Mouse (Mus musculus): ENCODE measurements around the gene Dnaaf1. TPM values are rescaled to one million over a fixed set of nuclear protein-coding genes. Genes with fewer than 3 reads are reported as not detected.

Dnaaf1 gene
- total RNA-seq, 2 experiments from 2014 or later: not detected

DNA sequence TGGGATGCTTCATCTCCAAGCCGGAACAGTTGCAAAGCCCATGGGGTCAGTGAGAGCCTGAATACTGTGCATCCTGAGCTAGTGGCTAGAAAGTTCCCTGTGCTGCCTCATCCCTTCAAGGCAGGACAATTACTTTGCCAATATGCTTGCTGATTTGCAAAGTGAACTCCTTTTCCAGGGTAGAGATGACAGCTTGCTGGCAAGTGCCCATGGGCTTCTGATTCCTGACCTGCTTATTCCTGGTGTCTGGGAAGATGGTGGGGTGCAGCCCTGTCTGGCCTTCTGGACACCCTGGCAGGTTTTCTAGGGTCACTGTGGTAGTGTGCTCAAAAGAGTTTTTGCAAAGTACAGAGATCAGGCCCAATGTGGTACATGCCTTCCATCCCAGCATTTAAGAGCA is 67.9 kb downstream of the Dnaaf1 start:
- ATAC-seq (replicated peaks; ENCODE audit: low FRiP score, poor library complexity, severe bottlenecking): no peak

DNA sequence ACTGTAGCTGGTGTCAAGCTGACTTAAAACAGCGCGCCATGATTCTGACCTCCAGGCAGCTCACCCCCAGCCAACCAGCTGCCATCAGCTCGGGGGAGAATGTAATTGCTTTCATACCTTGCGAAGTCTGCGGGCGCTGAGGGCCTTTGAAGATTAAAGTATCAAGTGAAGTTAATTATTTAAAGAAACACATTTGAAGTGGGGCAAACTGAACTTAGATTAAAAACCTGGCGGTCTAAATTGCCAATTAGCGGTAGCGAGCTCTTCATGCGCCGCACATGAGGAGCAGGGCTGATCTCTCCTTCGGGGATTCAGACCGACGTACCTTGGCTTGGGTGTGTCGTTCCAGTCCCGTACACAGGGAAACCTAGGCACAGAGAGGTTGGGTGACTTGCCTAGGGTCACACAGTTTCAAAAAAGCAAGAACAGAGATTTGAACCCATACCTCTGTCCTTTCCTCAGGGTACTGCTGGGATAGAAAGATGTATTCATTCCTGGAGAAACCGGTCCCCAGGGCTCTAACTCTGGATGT is 69.5 kb downstream of the Dnaaf1 start:
- no peak for ATAC-seq (replicated peaks; ENCODE audit: low FRiP score, poor library complexity, severe bottlenecking)

DNA sequence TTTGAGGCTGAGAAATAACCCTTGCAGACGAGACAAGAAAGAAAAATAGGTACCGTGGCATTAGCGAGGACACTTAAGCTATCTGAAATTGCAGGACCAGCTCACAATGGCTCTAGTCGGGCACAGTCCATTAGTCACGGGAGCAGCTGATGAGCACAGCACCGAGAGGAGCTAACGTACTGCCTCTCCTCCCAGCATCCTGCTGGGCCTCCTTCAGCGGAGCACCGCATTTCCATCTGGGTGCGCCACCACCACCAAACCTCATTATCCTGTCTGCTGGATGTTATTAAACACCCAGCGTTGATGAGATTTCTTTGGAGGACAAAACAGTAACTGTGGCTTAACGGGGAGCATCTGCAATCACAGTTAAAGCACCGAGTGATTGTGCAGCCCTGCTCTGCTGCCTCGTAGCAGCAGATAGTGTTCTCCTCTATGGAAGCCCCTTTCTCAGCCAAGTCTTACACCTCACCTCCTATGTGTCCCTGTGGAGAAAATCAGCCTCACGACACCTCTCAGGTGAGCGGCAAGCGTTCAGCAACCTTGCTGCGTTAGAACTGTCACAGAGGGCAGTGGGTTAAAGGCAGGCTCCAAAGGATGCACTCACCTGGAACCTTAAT is 70.1 kb downstream of the Dnaaf1 start:
- no peak for ATAC-seq (replicated peaks; ENCODE audit: low FRiP score, poor library complexity, severe bottlenecking)

DNA sequence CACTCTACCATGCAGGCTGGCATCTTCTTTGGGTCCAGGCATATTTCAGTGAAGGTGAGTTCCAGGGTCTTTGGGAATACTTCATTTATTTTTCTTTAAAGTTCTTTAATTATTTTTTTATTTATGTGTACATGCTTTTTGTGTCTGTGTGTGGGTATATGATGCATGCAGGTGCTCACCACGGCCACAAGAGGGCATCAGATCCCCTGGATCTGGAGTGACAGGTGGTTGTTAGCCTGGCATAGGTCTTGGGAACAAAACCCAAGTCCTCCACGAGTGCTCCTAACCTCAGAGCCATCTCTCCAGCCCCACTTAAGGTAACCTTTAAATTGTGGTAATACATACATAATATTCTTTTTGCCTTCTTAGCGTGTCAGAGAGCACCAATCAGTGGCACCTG is 71.2 kb downstream of the Dnaaf1 start:
- no peak for ATAC-seq (replicated peaks; ENCODE audit: low FRiP score, poor library complexity, severe bottlenecking)

DNA sequence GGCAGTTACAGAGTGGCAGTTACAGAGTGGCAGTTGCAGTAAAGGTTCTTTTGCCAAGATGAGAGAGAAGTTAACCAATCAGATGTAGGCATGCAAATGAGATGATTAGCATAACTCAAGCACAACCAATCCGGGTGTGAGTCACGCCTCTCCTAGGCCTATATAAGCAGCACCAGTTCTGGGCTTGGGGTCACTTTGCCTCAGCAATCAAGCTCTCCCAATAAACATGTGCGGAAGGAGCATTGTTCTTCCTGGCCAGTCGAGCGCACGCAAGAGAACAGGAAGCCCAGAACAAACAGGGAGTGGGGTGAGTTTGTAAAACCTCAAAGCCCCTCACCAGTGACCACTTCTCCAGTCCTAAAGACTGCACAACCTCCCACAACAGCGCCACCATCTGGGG is 71.8 kb downstream of the Dnaaf1 start:
- no peak for ATAC-seq (replicated peaks; ENCODE audit: low FRiP score, poor library complexity, severe bottlenecking)

Other genes with a start within 250 kb of the Dnaaf1 start
- gene Hsbp1, start 230.7 kb upstream of the Dnaaf1 start, total RNA-seq (2015; ENCODE audit: low replicate concordance): 38.9 and 42.3 TPM in 2 replicates
- gene Hsbp1, start 230.7 kb upstream of the Dnaaf1 start, total RNA-seq (2017; ENCODE audit: low replicate concordance): 15.3 and 22.3 TPM in 2 replicates
- 3.6 and 3.8 TPM in 2 replicates for gene Mlycd, start 180.4 kb upstream of the Dnaaf1 start, total RNA-seq (2015; ENCODE audit: low replicate concordance)
- gene Mlycd, start 180.4 kb upstream of the Dnaaf1 start, total RNA-seq (2017; ENCODE audit: low replicate concordance): 0.64 and 1.6 TPM in 2 replicates
- gene Osgin1, start 141.1 kb upstream of the Dnaaf1 start, total RNA-seq (2015; ENCODE audit: low replicate concordance): not detected in 2 replicates
- not detected in 2 replicates for gene Osgin1, start 141.1 kb upstream of the Dnaaf1 start, total RNA-seq (2017; ENCODE audit: low replicate concordance)
- gene Necab2, start 128.5 kb upstream of the Dnaaf1 start, total RNA-seq (2015; ENCODE audit: low replicate concordance): not detected in 2 replicates
- gene Necab2, start 128.5 kb upstream of the Dnaaf1 start, total RNA-seq (2017; ENCODE audit: low replicate concordance): not detected in 2 replicates
- gene Slc38a8, start 73.5 kb upstream of the Dnaaf1 start, total RNA-seq (2015; ENCODE audit: low replicate concordance): not detected in 2 replicates
- not detected in 2 replicates for gene Slc38a8, start 73.5 kb upstream of the Dnaaf1 start, total RNA-seq (2017; ENCODE audit: low replicate concordance)
- 30.3 and 88.4 TPM in 2 replicates for gene Mbtps1, start 16.5 kb upstream of the Dnaaf1 start, total RNA-seq (2015; ENCODE audit: low replicate concordance)
- 35.7 and 42.7 TPM in 2 replicates for gene Mbtps1, start 16.5 kb upstream of the Dnaaf1 start, total RNA-seq (2017; ENCODE audit: low replicate concordance)
- gene Hsdl1, start 52 bp upstream of the Dnaaf1 start, total RNA-seq (2015; ENCODE audit: low replicate concordance): 8.4 and 15.9 TPM in 2 replicates
- gene Hsdl1, start 52 bp upstream of the Dnaaf1 start, total RNA-seq (2017; ENCODE audit: low replicate concordance): 24.1 and 26.2 TPM in 2 replicates
- gene Taf1c, start 30.0 kb downstream of the Dnaaf1 start, total RNA-seq (2015; ENCODE audit: low replicate concordance): 2.5 and 4.3 TPM in 2 replicates
- 2.4 and 3.0 TPM in 2 replicates for gene Taf1c, start 30.0 kb downstream of the Dnaaf1 start, total RNA-seq (2017; ENCODE audit: low replicate concordance)
- gene Adad2, start 37.5 kb downstream of the Dnaaf1 start, total RNA-seq (2015; ENCODE audit: low replicate concordance): not detected in 2 replicates
- not detected in 2 replicates for gene Adad2, start 37.5 kb downstream of the Dnaaf1 start, total RNA-seq (2017; ENCODE audit: low replicate concordance)
- gene Kcng4, start 60.4 kb downstream of the Dnaaf1 start, total RNA-seq (2015; ENCODE audit: low replicate concordance): not detected in 2 replicates
- not detected in 2 replicates for gene Kcng4, start 60.4 kb downstream of the Dnaaf1 start, total RNA-seq (2017; ENCODE audit: low replicate concordance)
- gene Wfdc1, start 91.1 kb downstream of the Dnaaf1 start, total RNA-seq (2015; ENCODE audit: low replicate concordance): not detected in 2 replicates
- gene Wfdc1, start 91.1 kb downstream of the Dnaaf1 start, total RNA-seq (2017; ENCODE audit: low replicate concordance): not detected in 2 replicates
- gene Atp2c2, start 124.8 kb downstream of the Dnaaf1 start, total RNA-seq (2015; ENCODE audit: low replicate concordance): not detected in 2 replicates
- gene Atp2c2, start 124.8 kb downstream of the Dnaaf1 start, total RNA-seq (2017; ENCODE audit: low replicate concordance): not detected in 2 replicates
- 4.2 TPM in 1 of 2 replicates, not detected in the other for gene Tldc1, start 203.2 kb downstream of the Dnaaf1 start, total RNA-seq (2015; ENCODE audit: low replicate concordance)
- gene Tldc1, start 203.2 kb downstream of the Dnaaf1 start, total RNA-seq (2017; ENCODE audit: low replicate concordance): 0.51 TPM in 1 of 2 replicates, not detected in the other

Measured in erythroid progenitor cell, adult 5-6 weeks (primary cell).